Mouse (Mus musculus): Measurements from ENCODE around the gene Mprip.

Mprip gene

DNA sequence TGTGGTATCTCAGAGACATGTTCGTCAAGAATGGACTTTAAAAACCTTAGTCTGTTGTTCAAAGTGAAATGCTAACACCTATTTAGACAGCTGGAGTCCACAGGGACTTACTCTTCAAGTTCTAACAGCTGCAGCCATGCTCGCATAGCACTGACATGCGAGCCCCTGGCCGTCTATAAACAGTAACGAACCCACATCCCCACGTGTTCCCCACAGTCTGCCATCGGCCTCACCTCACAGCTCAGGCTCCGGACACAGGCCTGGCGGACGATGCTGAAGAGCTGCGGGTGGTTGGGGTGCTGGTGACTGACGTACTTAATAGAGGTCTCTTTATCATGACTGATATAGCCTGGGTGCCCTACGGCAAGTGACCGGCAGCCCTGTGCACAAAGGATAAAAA is 142.4 kb downstream of the Mprip start:
- DNase-seq (ENCODE audit: low spot score in 2 of 2), result no peak

DNA sequence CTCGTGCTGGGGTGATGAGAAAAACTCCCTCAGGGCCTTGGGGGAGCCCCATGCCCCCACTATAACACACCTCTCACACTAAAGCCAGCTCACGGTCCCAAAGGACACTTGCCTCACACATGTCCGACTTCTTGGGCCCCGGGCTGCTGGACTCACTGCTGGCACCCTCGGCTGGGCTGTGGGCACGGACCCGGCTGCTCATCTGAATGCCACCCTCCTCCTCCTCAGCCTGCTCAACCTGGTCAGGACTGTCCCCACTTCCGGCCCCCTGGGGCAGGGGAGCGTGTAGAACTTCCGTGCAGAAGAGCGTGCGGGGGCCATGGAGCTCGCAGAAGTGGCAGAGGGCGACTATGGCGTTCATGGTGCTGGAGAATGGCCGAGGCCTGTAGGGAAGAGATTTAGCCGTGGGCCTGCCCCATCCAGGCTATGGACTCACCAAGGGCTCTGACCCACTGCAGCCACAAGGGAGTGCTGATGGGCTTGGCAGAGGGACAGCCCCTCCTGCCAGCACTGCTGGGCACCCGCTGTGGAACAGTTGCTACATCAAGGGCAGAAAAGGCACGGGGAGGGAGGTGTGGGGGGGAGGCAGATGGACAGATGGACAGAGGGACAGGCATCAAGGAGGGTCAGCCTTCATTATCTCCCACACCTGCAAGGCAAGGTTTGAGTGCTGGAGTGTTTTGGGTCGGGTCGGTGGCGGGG is 143.5 kb downstream of the Mprip start:
- no peak for DNase-seq (ENCODE audit: low spot score in 2 of 2)

DNA sequence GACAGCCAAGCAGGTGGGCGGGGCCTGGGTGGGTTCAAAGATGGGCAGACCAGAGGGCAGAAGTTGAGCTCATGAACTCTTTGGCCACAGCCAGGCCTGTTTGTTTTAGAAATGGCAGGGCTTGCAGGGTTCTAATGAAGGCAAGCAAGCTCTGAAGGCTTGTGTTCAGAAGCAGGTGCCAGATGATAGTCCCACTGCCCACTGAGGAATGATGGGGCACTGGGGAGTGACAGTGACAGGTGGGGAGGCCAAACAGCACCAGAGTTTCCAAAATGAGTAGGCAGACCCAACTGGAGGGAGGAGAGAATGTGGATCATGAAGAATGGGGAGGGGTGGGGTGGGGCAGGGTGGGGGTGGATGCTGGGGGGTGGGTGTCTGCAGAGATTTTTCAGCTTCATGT is 144.2 kb downstream of the Mprip start:
- no peak for DNase-seq (ENCODE audit: low spot score in 2 of 2)

DNA sequence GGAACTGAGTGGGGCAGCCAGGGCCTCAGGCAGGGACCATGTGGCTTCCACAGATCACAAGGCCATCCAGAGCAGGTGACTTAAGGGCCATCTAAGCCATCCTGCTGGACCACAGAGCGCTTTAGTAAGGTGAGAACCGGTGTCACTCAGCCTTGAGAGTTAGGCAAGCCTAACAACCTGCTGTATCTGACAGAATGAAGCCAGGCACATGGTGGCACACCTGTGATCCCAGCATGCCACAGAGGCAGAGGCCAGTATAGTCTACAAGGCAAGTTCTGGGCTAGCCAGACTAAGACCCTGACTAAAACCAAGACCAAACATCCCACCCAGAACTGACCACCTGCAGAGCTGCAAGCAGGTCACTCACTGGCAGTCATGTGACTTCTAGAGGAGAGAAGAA is 144.6 kb downstream of the Mprip start:
- DNase-seq (ENCODE audit: low spot score in 2 of 2), result no peak

DNA sequence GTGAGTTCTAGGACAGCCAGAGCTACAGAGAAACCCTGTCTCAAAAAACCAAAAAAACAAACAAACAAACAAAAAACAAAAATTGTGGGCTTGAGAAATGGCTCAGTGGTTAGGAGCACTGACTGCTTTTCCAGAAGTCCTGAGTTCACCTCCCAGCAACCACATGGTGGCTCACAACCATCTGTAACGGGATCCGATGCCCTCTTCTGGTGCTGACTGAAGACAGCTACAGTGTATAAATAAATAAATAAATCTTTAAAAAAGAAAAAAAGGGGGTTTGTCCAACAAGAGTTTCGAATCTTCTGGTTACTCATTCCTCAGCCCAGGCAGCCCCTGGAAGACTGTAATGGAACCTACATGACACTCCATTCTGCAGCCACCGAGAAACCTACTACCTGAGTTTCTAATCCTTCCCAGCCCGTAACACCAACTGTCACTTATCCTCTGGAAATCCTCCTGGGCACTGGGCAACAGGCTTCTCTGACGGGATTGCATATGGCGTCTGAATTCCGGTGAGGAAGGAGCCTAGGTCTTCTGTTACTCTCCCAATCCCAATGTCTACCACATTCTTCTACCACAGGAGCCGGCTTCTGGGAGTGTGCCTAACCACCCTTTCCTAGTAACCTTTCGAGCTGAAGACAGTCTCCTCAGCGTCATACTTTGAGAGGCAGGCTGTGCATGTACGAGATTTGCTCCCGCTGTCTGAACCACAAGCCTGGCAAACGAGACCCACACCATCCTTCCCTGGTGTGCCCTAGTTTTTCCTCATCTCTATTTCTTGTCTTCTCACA is 147.3 kb downstream of the Mprip start:
- no peak for DNase-seq (ENCODE audit: low spot score in 2 of 2)

DNA sequence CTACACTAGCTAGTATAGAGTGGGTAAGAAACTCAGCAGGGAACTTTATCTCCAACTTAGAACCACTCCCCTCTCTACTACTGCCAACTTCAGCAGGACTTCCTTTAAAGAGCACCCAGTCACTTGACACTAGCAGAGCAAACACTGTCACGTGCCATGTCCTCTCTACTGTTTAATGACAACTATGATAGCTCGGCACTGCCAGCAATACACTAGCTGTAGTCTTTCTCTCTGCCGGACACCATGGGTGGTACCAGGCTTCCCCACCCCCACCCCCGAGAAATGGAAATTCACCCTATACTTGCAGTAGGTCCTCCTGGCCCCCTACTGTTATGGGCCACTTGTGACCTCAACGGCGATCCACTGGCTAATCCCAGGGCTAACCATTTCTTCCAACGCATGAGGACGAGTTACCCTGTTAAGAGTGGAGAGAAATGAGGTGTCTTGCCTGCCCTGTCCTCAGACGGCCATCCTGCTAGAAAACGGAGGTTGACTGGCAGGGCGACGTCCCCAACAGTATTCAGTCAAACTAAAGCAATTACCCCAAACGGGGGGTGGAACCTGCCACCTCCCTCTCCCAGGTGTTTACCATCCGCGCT is 148.1 kb downstream of the Mprip start:
- DNase-seq (ENCODE audit: low spot score in 2 of 2), result no peak

DNA sequence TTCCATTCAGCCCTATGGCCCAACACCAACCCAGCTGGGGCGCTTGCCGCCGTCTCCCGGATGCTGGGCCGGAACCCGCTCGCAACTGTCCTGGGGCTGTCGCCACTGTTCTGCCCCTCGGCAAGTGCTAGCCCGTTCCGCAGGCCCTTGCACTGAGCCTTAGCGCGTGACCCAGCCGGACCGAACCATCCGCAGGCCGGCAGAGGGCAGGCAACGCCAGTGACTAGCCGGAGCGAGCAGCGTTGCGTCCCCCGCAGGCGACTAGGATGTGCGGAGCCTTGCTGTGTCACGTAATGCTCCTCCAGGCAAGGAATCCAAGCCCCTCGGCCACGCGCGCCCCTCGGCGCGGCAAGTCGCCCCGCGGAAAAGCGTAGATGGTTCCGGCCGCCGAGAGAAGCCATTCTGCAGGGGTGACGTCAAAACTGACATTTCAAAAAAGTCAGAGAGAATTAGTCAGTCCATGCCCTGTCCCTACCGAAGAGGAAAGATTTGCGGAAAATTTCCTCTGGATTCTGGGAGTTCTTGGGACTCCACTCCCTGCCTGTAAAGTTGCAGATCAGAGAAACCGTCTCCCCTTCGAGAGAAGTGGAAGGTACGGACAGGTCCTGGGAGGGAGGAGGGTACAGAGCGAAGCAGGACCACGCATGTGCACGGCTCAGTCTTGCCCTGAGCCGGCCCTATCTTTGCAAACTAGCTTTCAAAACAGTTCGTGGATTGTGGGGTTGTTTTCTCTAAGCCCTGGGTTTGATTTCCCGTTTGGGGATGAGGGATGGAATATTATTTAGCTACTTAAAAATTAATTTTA is 148.8 kb downstream of the Mprip start, which contains the start of gene Flcn:
Gene Flcn, minus strand, starts transcription at position 347 of the 805 bp plus-strand sequence.
- DNase-seq (ENCODE audit: low spot score in 2 of 2), result peak; percentile 68 to 77

DNA sequence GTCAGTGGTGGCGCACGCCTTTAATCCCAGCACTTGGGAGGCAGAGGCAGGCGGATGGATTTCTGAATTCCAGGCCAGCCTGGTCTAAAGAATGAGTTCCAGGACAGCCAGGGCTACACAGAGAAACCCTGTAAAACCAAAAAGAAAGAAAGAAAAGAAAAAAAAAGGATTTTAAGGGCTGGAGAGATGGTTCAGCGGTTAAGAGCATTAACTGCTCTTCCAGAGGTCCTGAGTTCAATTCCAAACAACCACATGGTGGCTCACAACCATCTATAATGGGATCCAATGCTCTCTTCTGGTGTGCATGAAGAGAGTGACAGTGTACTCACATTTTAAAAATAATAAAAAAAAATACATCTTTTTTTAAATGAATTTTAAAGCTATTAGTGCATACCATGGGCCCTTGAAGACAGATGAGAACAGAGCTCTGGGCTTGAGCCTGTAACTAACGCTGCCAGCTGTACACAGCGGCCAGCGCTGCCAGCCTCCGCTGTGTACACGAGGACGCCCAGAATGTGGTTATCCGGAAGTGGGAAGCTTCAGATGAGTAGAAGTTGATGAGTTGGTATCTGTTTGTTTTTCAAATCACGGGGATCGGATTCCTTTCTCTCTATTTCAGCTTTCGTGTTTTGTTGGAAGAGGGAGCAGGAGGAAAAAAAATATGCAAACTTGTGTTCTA is 149.5 kb downstream of the Mprip start:
- no peak for DNase-seq (ENCODE audit: low spot score in 2 of 2)

DNA sequence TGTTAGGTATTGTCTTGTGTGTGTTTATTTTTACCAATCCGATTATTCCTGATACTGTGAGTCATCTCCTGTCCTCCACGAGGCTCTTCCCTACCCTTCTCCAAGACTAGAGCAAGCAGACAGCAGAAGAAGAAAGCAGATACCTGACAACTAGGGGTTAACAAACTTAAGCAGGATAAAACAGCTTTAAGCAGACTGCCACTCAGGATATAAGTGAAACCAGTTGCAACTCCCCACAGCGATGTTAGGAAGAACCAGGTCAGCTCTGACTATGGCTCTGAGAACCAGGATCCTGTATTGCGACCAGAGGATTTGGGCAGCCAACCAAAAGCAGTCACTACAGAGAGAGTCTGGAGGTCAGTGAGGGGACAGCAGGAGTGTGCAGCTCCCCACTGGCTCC is 150.1 kb downstream of the Mprip start:
- no peak for DNase-seq (ENCODE audit: low spot score in 2 of 2)

DNA sequence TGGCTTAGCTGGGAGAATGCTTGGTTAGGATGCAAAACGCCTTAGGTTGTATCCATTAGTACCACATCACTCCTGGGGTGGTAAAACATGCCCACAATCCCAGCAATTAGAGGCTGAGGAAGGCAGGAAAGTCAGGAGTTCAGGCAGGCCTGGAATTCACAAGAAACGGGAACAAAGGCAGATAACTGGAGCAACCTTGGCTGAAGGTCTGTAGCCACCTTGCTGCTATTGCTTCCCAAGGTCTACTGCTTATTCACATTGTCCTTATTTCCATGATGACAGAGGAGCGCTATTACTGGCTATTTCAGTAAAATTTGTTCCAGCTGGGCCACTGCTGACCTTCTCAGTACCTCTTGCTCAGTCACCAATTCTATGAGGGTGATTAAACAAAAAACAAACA is 152.2 kb downstream of the Mprip start:
- DNase-seq (ENCODE audit: low spot score in 2 of 2), result no peak

DNA sequence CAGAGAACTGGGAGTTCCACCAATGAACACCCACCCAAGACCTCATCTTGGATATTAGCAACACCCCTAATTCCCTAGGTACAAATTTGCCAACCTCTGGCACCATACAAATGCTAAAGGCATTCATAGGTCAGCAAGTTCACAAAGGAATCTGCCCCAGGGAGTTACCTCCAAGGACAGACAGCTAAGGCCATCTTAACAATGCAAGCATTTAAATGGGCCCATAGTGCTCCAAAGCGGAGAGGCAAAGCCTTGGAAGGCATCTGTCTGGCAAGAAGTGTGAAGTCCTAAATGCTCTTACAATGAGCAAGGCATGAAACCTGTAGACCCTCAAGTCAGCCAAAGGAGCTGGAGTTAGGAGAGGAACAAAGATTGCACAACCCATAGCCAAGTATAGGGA is 153.2 kb downstream of the Mprip start:
- DNase-seq (ENCODE audit: low spot score in 2 of 2), result no peak

DNA sequence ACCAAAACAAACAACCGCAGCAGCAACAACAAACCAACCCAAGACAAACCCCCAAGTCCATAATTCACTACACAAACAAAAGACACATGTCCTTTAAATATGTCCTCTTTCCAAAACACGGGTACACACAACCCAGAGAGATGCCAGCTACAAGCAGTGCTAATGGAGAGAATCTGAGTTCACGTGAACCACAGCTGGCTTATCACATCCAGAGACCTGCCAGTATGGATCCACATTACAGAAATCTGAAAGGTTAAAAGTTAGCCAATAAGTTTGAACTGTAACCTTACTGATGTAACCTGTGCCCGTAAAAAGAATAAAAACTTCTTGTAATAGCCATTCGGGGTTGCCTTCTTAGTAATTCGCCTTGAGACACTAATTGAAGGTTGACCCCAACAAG is 153.8 kb downstream of the Mprip start:
- DNase-seq (ENCODE audit: low spot score in 2 of 2), result no peak

DNA sequence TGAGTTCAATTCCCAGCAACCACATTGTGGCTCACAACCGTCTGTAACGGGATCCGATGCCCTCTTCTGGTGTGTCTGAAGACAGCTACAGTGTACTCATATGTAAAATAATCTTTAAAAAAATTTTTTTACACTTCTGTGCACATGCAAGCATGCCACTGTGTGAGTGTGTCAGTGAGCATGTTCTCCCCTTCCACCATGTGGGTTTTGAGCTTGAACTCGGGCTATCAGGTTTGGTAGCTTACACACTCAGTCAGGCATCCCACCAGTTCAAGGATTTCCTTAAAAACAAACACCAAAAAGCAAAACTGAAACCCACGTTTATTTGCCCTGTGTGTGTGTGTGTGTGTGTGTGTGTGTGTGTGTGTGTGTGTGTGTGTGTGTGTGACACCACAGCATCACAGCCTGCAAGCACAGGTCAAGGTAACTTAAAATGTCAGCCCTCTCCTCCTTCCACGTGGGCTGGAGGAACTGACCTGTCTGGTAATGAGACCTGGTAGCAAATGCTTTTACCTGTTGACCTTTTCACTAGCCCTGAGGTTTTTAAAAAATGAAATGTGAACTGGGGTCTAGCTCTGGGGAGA is 154.5 kb downstream of the Mprip start:
- DNase-seq (ENCODE audit: low spot score in 2 of 2), result no peak

DNA sequence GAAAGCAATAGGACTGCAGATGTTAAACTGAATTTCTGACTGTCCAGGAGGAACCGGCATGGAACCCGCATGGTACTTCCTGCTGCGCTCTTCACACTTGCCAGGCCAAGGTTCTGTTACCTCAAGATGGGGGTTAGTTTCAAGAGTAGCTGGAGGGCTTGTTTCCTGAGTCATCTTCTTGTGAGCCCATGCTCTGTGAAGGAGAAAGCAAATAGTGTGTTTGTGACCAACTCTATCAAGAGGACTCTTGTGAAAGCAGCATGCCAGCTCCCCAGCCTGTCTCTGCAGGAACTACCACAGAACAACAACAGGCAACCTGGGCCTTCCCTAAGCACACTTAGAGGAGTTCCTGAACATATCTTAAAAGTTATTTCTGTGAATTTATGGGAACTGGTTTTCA is 156.8 kb downstream of the Mprip start:
- no peak for DNase-seq (ENCODE audit: low spot score in 2 of 2)

DNA sequence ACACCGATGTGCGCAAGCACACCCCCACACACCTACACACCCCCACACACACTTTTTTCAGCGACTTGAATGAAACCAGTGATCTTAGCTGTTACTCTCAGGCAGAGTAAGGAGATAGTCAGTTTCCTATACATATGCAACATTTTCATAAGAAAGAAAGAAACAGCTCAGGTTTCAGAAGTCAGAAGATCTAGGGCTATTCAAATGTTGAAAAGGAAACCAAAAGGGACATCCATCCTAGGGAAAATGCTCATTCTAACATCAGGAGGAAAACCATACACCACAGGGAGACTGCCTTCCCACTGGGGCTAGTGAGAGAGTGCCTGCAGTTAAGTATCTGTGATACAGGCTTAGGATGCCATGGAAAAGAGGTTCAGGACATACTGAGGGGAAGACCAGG is 160.5 kb downstream of the Mprip start:
- DNase-seq (ENCODE audit: low spot score in 2 of 2), result no peak
